Mouse (Mus musculus): ENCODE data around the gene Platr17. TPM values are rescaled to one million over a fixed set of nuclear protein-coding genes. Genes with fewer than 3 reads are reported as not detected.
"Not testable (repeated sequence)": the region's sequence is repeated elsewhere in the genome, so short reads cannot be mapped to it uniquely, and the experiment has no call there.

Platr17 gene
- polyA plus RNA-seq, 1 experiment from 2014 or later, result 0.19 TPM

GRCm38 (mm10) chr17:33903911-33904651 lies 854 bp upstream of the Platr17 start:
- not testable (repeated sequence) for H3K9ac ChIP-seq; H3K4me2 ChIP-seq; H3K36me3 ChIP-seq; H3K9me3 ChIP-seq; H3K27me3 ChIP-seq (replicated peaks); H3K4me3 ChIP-seq; ATAC-seq (ENCODE audit: extremely low read depth, insufficient number of reproducible peaks, low FRiP score, low TSS enrichment); H3K27ac ChIP-seq (replicated peaks)
- peaks cover 18% of the 10 kb centered on the region for H3K4me1 ChIP-seq
- 69% methylated on average over 6 of the region's 6 CpGs for WGBS

- WGBS, result under 1% methylated on average over 44 of the region's 44 CpGs
- peak overlapping the region; percentile 81 for H3K27ac ChIP-seq (replicated peaks)
- peak overlapping the region; percentile 99 for H3K4me2 ChIP-seq
- no peaks in the 10 kb centered on the region for H3K9me3 ChIP-seq
- peak overlapping the region; percentile 80 for H3K9ac ChIP-seq
- peak; percentile 16; the same call in 1 of the 2 replicates for ATAC-seq (ENCODE audit: extremely low read depth, insufficient number of reproducible peaks, low FRiP score, low TSS enrichment)
- H3K4me3 ChIP-seq, result peak overlapping the region; percentile 75
- peaks cover 29% of the 10 kb centered on the region for H3K36me3 ChIP-seq
- no peaks in the 10 kb centered on the region for H3K27me3 ChIP-seq (replicated peaks)
- peaks cover 24% of the 10 kb centered on the region for H3K4me1 ChIP-seq
These were observed 3.6 kb downstream of the Platr17 start for GRCm38 (mm10) chr17:33908331-33909076.

- WGBS, result 1% methylated on average over 68 of the region's 68 CpGs
- H3K27me3 ChIP-seq (replicated peaks), result no peaks in the 10 kb centered on the region
- ATAC-seq (ENCODE audit: extremely low read depth, insufficient number of reproducible peaks, low FRiP score, low TSS enrichment), result peak; percentile 94
- H3K9ac ChIP-seq, result peak within 1 kb of the TSS; percentile 88
- peak within 1 kb of the TSS; percentile 99 for H3K4me2 ChIP-seq
- peaks cover 25% of the 10 kb centered on the region for H3K4me1 ChIP-seq
- peaks cover 37% of the 10 kb centered on the region for H3K36me3 ChIP-seq
- peak within 1 kb of the TSS; percentile 89 for H3K27ac ChIP-seq (replicated peaks)
- no peaks in the 10 kb centered on the region for H3K9me3 ChIP-seq
- peak within 1 kb of the TSS; percentile 75 for H3K4me3 ChIP-seq
These were observed 4.3 kb downstream of the Platr17 start, which contains the start of gene Daxx for GRCm38 (mm10) chr17:33909077-33909868. Gene Daxx (plus strand): TSS chr17:33909414.

GRCm38 (mm10) chr17:33909869-33910250 lies 4.9 kb downstream of the Platr17 start:
- ATAC-seq (ENCODE audit: extremely low read depth, insufficient number of reproducible peaks, low FRiP score, low TSS enrichment), result no peak
- H3K9ac ChIP-seq, result peak overlapping the region; percentile 88
- peak overlapping the region; percentile 75 for H3K4me3 ChIP-seq
- no peaks in the 10 kb centered on the region for H3K9me3 ChIP-seq
- peak overlapping the region; percentile 99 for H3K4me2 ChIP-seq
- peak overlapping the region; percentile 89 for H3K27ac ChIP-seq (replicated peaks)
- no peaks in the 10 kb centered on the region for H3K27me3 ChIP-seq (replicated peaks)
- H3K36me3 ChIP-seq, result peaks cover 43% of the 10 kb centered on the region
- H3K4me1 ChIP-seq, result peaks cover 29% of the 10 kb centered on the region
- 0% methylated on average over 14 of the region's 14 CpGs for WGBS

GRCm38 (mm10) chr17:33910346-33911051 lies 5.6 kb downstream of the Platr17 start:
- no peak for ATAC-seq (ENCODE audit: extremely low read depth, insufficient number of reproducible peaks, low FRiP score, low TSS enrichment)

GRCm38 (mm10) chr17:33911052-33911812 lies 6.3 kb downstream of the Platr17 start:
- Histone ChIP-seq H3K9me3 (no peaks in the 10 kb centered on the region), H3K9ac (no peak overlapping the region), H3K4me3 (no peak overlapping the region), H3K27ac (replicated peaks) (no peak overlapping the region), H3K4me1 (peaks cover 36% of the 10 kb centered on the region), H3K4me2 (peak overlapping the region; percentile 99), H3K36me3 (peaks cover 47% of the 10 kb centered on the region), H3K27me3 (replicated peaks) (no peaks in the 10 kb centered on the region)
- WGBS, result 89% methylated on average over 31 of the region's 31 CpGs
- ATAC-seq (ENCODE audit: extremely low read depth, insufficient number of reproducible peaks, low FRiP score, low TSS enrichment), result no peak

More at GRCm38 (mm10) chr17:33910346-33911051, 5.6 kb downstream of the Platr17 start:
- H3K9me3 ChIP-seq, result no peaks in the 10 kb centered on the region
- H3K4me3 ChIP-seq, result peak overlapping the region; percentile 75
- H3K36me3 ChIP-seq, result peaks cover 47% of the 10 kb centered on the region
- peaks cover 36% of the 10 kb centered on the region for H3K4me1 ChIP-seq
- peak overlapping the region; percentile 89 for H3K27ac ChIP-seq (replicated peaks)
- H3K4me2 ChIP-seq, result peak overlapping the region; percentile 99
- peak overlapping the region; percentile 88 for H3K9ac ChIP-seq
- H3K27me3 ChIP-seq (replicated peaks), result no peaks in the 10 kb centered on the region
- 46% methylated on average over 11 of the region's 11 CpGs for WGBS

GRCm38 (mm10) chr17:33911813-33912414 lies 7.0 kb downstream of the Platr17 start:
- no peak for ATAC-seq (ENCODE audit: extremely low read depth, insufficient number of reproducible peaks, low FRiP score, low TSS enrichment)
- H3K27ac ChIP-seq (replicated peaks), result no peak overlapping the region
- H3K27me3 ChIP-seq (replicated peaks), result no peaks in the 10 kb centered on the region
- no peak overlapping the region for H3K9ac ChIP-seq
- H3K4me1 ChIP-seq, result peaks cover 41% of the 10 kb centered on the region
- H3K4me2 ChIP-seq, result no peak overlapping the region
- H3K4me3 ChIP-seq, result no peak overlapping the region
- H3K36me3 ChIP-seq, result peaks cover 48% of the 10 kb centered on the region
- WGBS, result 91% methylated on average over 28 of the region's 28 CpGs
- no peaks in the 10 kb centered on the region for H3K9me3 ChIP-seq

- no peak overlapping the region for H3K4me2 ChIP-seq
- no peak overlapping the region for H3K4me3 ChIP-seq
- no peaks in the 10 kb centered on the region for H3K27me3 ChIP-seq (replicated peaks)
- 88% methylated on average over 10 of the region's 10 CpGs for WGBS
- ATAC-seq (ENCODE audit: extremely low read depth, insufficient number of reproducible peaks, low FRiP score, low TSS enrichment), result no peak
- peaks cover 46% of the 10 kb centered on the region for H3K4me1 ChIP-seq
- H3K36me3 ChIP-seq, result peaks cover 61% of the 10 kb centered on the region
- no peak overlapping the region for H3K27ac ChIP-seq (replicated peaks)
- H3K9me3 ChIP-seq, result no peaks in the 10 kb centered on the region
- H3K9ac ChIP-seq, result no peak overlapping the region
These were observed 8.3 kb downstream of the Platr17 start for GRCm38 (mm10) chr17:33913264-33913663.

- Histone ChIP-seq H3K27me3 (replicated peaks) (no peaks in the 10 kb centered on the region), H3K9ac (no peak overlapping the region), H3K27ac (replicated peaks) (no peak overlapping the region), H3K4me3 (no peak overlapping the region), H3K36me3 (peaks cover 63% of the 10 kb centered on the region), H3K4me1 (peaks cover 50% of the 10 kb centered on the region), H3K4me2 (no peak overlapping the region), H3K9me3 (no peaks in the 10 kb centered on the region)
- ATAC-seq (ENCODE audit: extremely low read depth, insufficient number of reproducible peaks, low FRiP score, low TSS enrichment), result no peak
- 94% methylated on average over 8 of the region's 8 CpGs for WGBS
These were observed 9.0 kb downstream of the Platr17 start for GRCm38 (mm10) chr17:33913905-33914304.

- H3K4me1 ChIP-seq, result peaks cover 53% of the 10 kb centered on the region
- H3K27ac ChIP-seq (replicated peaks), result peak overlapping the region; percentile 28; the same call in 1 of the 2 replicates
These were observed 10.0 kb downstream of the Platr17 start for GRCm38 (mm10) chr17:33914969-33915391.

More at GRCm38 (mm10) chr17:33914969-33915391, 10.0 kb downstream of the Platr17 start:
- WGBS, result 70% methylated on average over 13 of the region's 13 CpGs
- no peak for ATAC-seq (ENCODE audit: extremely low read depth, insufficient number of reproducible peaks, low FRiP score, low TSS enrichment)
- H3K9me3 ChIP-seq, result no peaks in the 10 kb centered on the region
- no peaks in the 10 kb centered on the region for H3K27me3 ChIP-seq (replicated peaks)
- peak overlapping the region; percentile 81 for H3K4me2 ChIP-seq
- peak overlapping the region; percentile 47; the same call in 1 of the 2 replicates for H3K9ac ChIP-seq
- peaks cover 63% of the 10 kb centered on the region for H3K36me3 ChIP-seq
- H3K4me3 ChIP-seq, result peak overlapping the region; percentile 68

All from heart, embryonic 13.5 days (tissue).